Mouse (Mus musculus) brain, embryonic 14.5 days (tissue): ENCODE results near the gene Gm6899.

Source experiments
- CTCF ChIP-seq: fragments of 200-500 bp; IDR thresholded peaks from 2 replicates; pipeline ENCODE4 v1.5.1; 2012; ENCODE audit warnings: inconsistent platforms, mild to moderate bottlenecking, moderate library complexity, borderline replicate concordance; ENCODE audit not compliant: insufficient read depth, insufficient read length; ENCODE audit errors: extremely low read depth
- POLR2A ChIP-seq: fragments of 200-500 bp; IDR thresholded peaks from 2 replicates; pipeline ENCODE4 v1.6.1; 2012; ENCODE audit warnings: mild to moderate bottlenecking, inconsistent platforms, borderline replicate concordance; ENCODE audit not compliant: poor library complexity, insufficient read depth, insufficient read length, severe bottlenecking; ENCODE audit errors: extremely low read depth

DNA sequence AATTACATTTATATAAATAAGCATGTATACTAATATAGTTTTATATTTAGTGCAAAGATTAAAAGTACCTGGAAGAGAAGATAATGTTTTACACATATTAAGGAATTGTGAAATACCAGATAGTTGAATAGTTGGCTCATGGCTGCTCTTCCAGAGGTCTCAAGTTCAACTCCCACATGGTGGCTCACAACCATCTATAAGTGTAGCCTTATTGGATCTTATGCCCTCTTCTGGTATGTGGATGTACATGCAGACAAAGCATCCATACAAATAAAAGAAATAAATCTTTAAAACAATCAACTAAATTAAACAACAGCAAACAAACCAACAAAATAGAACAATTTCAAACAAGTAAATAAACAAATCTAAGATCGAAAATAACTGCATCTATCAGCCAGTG is 49.1 kb downstream of the Gm6899 start:
- TF ChIP-seq CTCF (no peak), POLR2A (no peak)
